Mouse (Mus musculus) CH12.LX (cell line): ENCODE measurements around the gene Il17ra.

Experiments
- BHLHE40 ChIP-seq: IDR thresholded peaks from 2 replicates; pipeline ENCODE4 v1.6.1; 2011; ENCODE audit warnings: mild to moderate bottlenecking, low read depth, low read length, improper control_type of control experiment
- CTCF ChIP-seq, 2 experiments: IDR thresholded peaks in 1 of 2; conservative IDR thresholded peaks in 1 of 2; 2 replicates each; pipeline ENCODE4 v1.5.1; 2011 to 2012; ENCODE audit warnings: low read depth in 2 of 2, low read length in 2 of 2, improper control_type of control experiment in 1 of 2, inconsistent platforms in 1 of 2, mild to moderate bottlenecking in 1 of 2, moderate library complexity in 1 of 2
- E2F4 ChIP-seq: IDR thresholded peaks from 2 replicates; pipeline ENCODE4 v1.6.1; 2011; ENCODE audit warnings: low read depth, low read length, improper control_type of control experiment; ENCODE audit not compliant: insufficient replicate concordance
- MAFK ChIP-seq: IDR thresholded peaks from 2 replicates; pipeline ENCODE4 v1.6.1; 2011; ENCODE audit warnings: low read length, improper control_type of control experiment; ENCODE audit not compliant: insufficient replicate concordance
- ZMIZ1 ChIP-seq: IDR thresholded peaks from 2 replicates; pipeline ENCODE4 v1.6.1; 2012; ENCODE audit warnings: low read depth, mild to moderate bottlenecking, inconsistent platforms, low read length, improper control_type of control experiment

DNA sequence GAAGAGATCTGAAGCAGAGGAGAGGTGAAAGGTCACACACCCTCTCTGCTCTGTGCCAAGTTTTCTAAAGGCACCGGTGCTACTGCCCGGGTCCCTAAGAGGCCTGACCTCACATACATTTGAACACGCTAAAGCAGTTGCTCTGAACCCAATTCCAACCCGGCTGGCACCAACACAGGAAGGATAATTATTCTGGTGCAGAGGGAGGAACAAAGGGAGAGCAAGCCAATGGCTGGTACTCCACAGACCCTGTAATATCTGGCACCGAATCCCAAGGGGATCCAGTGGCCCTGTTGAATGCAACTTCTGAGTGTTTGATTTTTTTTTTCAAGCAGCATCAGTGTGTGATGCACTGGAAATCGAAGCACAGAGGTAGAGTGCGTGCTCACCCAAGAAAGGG, 28.0 kb downstream of the Il17ra start:
- TF ChIP-seq E2F4 (no peak), ZMIZ1 (no peak), CTCF (conservative IDR thresholded peaks at IDR 0.05 in 1 of 2, IDR thresholded peaks at IDR 0.05 in 1 of 2; ENCODE audit: low read depth in 2 of 2, low read length in 2 of 2) (no peak), MAFK (no peak), BHLHE40 (no peak)
